In the genomic region with DNA sequence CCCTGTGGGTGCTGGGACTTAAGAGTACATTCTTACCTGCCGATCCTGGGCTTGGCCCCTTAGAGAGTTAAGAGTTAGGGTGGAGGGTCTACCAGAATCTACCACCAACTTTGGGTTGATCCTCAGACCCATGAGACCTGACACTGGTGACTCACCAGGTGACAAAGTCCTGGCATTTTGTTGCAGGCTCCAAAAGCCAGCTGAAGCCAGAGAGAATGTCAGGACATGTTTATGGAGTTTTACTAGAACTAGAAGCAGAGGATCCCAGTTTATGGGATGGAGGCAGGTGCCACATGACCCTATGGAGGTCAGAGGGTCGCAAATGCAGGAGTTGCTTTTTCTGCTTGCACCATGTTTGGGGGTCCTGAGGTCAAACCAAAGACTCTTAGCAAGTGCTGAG, we compare ENCODE assay signal across 10 mouse cellular contexts. TPM values are rescaled to one million over a fixed set of nuclear protein-coding genes. Genes with fewer than 3 reads are reported as not detected.
DNase-seq lines count a peak whose midpoint lies in the region; ATAC-seq lines count a peak whose summit lies in the region.
"Had no signal": no experiment of that assay in that cellular context is flagged by ENCODE, and none has a peak within 500 bp of the region (broad histone marks: within the 10 kb centered on the region; RNA-seq: fewer than 3 reads in every experiment).

No protein-coding gene starts in this region.

- peak overlapping the region; percentile 79; the same call in 1 of the 2 replicates for H3K4me2 ChIP-seq in lung, embryonic 15.5 days
- peak overlapping the region; percentile 76 for H3K4me2 ChIP-seq in limb, embryonic 13.5 days (replicated peaks)
- peak overlapping the region; percentile 55; the same call in 1 of the 2 replicates for H3K4me2 ChIP-seq in neural tube, embryonic 14.5 days (ENCODE audit: low read depth, low read length)

- H3K4me3 ChIP-seq in erythroblast, embryonic 14.5 days (replicated peaks), result peak overlapping the region; percentile 83
- peak overlapping the region; percentile 83; the same call in 1 of the 2 replicates for H3K4me3 ChIP-seq in lung, embryonic 15.5 days
- peak overlapping the region; percentile 81; the same call in 1 of the 2 replicates for H3K4me3 ChIP-seq in limb, embryonic 13.5 days
- H3K4me3 ChIP-seq in neural tube, embryonic 14.5 days (ENCODE audit: low read depth, low read length), result no peak overlapping the region

- no peak for DNase-seq in lung, adult 18-20 months
- DNase-seq in yolk sac, embryonic 10.5 days (ENCODE audit: low spot score), result no peak
- DNase-seq in urinary bladder, postnatal 4 days (ENCODE audit: low spot score in 2 of 2), result no peak

- peaks cover 2% of the 10 kb centered on the region; the same call in 1 of the 2 replicates for H3K9me3 ChIP-seq in erythroblast, embryonic 14.5 days (ENCODE audit: control insufficient read depth, low read length)
- H3K9me3 ChIP-seq in lung, embryonic 15.5 days, result no peaks in the 10 kb centered on the region
- H3K9me3 ChIP-seq in limb, embryonic 13.5 days, result no peaks in the 10 kb centered on the region
- no peaks in the 10 kb centered on the region for H3K9me3 ChIP-seq in neural tube, embryonic 14.5 days (ENCODE audit: control insufficient read depth, low read length)

- no peak overlapping the region for H3K9ac ChIP-seq in lung, embryonic 15.5 days
- H3K9ac ChIP-seq in limb, embryonic 13.5 days, result no peak overlapping the region
- H3K9ac ChIP-seq in neural tube, embryonic 14.5 days (replicated peaks; ENCODE audit: low read depth, low read length), result no peak overlapping the region

- WGBS in lung, embryonic 15.5 days, result 70% methylated on average over 2 of the region's 2 CpGs
- 73% methylated on average over 2 of the region's 2 CpGs for WGBS in limb, embryonic 13.5 days
- WGBS in neural tube, embryonic 14.5 days, result 70% methylated on average over 2 of the region's 2 CpGs

- H3K4me1 ChIP-seq in erythroblast, embryonic 14.5 days (ENCODE audit: control insufficient read depth), result peaks cover 41% of the 10 kb centered on the region
- H3K4me1 ChIP-seq in lung, embryonic 15.5 days, result peaks cover 9% of the 10 kb centered on the region
- peaks cover 14% of the 10 kb centered on the region for H3K4me1 ChIP-seq in limb, embryonic 13.5 days
- 0 out of 2 replicates have a peak, but pooled peaks cover 3% of the 10 kb centered on the region for H3K4me1 ChIP-seq in neural tube, embryonic 14.5 days (ENCODE audit: control insufficient read depth, insufficient read depth, low read length)

- no peak for ATAC-seq in erythroblast, adult 5-6 weeks (replicated peaks; ENCODE audit: low FRiP score, poor library complexity, severe bottlenecking)
- ATAC-seq in lung, embryonic 15.5 days (ENCODE audit: borderline replicate concordance, extremely low read depth, low FRiP score, low TSS enrichment), result no peak
- no peak for ATAC-seq in limb, embryonic 13.5 days (ENCODE audit: low FRiP score, low read depth)
- no peak for ATAC-seq in neural tube, embryonic 14.5 days (ENCODE audit: low read depth)

- no peak overlapping the region for H3K27ac ChIP-seq in lung, embryonic 15.5 days
- no peak overlapping the region for H3K27ac ChIP-seq in limb, embryonic 13.5 days
- 0 out of 2 replicates have a peak overlapping the region, but pooled peaks have one; percentile 10 for H3K27ac ChIP-seq in neural tube, embryonic 14.5 days (ENCODE audit: low read depth, low read length)

- peaks cover 81% of the 10 kb centered on the region for H3K36me3 ChIP-seq in erythroblast, embryonic 14.5 days (ENCODE audit: control insufficient read depth)
- peaks cover 45% of the 10 kb centered on the region for H3K36me3 ChIP-seq in lung, embryonic 15.5 days
- H3K36me3 ChIP-seq in limb, embryonic 13.5 days, result peaks cover 72% of the 10 kb centered on the region
- H3K36me3 ChIP-seq in neural tube, embryonic 14.5 days (ENCODE audit: control insufficient read depth, insufficient read depth, low read length), result peaks cover 30% of the 10 kb centered on the region

- H3K27me3 ChIP-seq in erythroblast, embryonic 14.5 days (ENCODE audit: control insufficient read depth), result no peaks in the 10 kb centered on the region
- no peaks in the 10 kb centered on the region for H3K27me3 ChIP-seq in lung, embryonic 15.5 days
- no peaks in the 10 kb centered on the region for H3K27me3 ChIP-seq in limb, embryonic 13.5 days
- no peaks in the 10 kb centered on the region for H3K27me3 ChIP-seq in neural tube, embryonic 14.5 days (ENCODE audit: control insufficient read depth, insufficient read depth, low read length)

RNA-seq across cellular contexts. Expression of a gene that starts 0.6 kb away (rescaled TPM):
- 2.1 and 2.9 TPM in 2 replicates for polyA plus RNA-seq in erythroblast, embryonic 14.5 days (2012)
- total RNA-seq in erythroblast, adult 5-6 weeks (2015; ENCODE audit: low replicate concordance), result not detected in 2 replicates
- 2.5 and 8.9 TPM in 2 replicates for total RNA-seq in erythroblast, adult 5-6 weeks (2017; ENCODE audit: low replicate concordance)
- polyA plus RNA-seq in lung, embryonic 15.5 days (2015; fragmentation: Nextera tagmentation; extraction: Ambion mirVana), result 40.0 and 40.5 TPM in 2 replicates
- polyA plus RNA-seq in limb, embryonic 13.5 days (2015; fragmentation: Nextera tagmentation; extraction: Ambion mirVana), result 41.7 and 44.4 TPM in 2 replicates
- 48.6 and 60.2 TPM in 2 replicates for polyA plus RNA-seq in neural tube, embryonic 14.5 days (2014; fragmentation: Nextera tagmentation; extraction: Ambion mirVana)

RNA-seq across cellular contexts. Expression of a gene that starts 3.3 kb away (rescaled TPM):
- not detected in 2 replicates for polyA plus RNA-seq in erythroblast, embryonic 14.5 days (2012)
- not detected in 2 replicates for total RNA-seq in erythroblast, adult 5-6 weeks (2015; ENCODE audit: low replicate concordance)
- total RNA-seq in erythroblast, adult 5-6 weeks (2017; ENCODE audit: low replicate concordance), result 1.5 TPM in 1 of 2 replicates, not detected in the other
- 0.78 TPM in 1 of 2 replicates, not detected in the other for polyA plus RNA-seq in lung, embryonic 15.5 days (2015; fragmentation: Nextera tagmentation; extraction: Ambion mirVana)
- polyA plus RNA-seq in limb, embryonic 13.5 days (2015; fragmentation: Nextera tagmentation; extraction: Ambion mirVana), result not detected in 2 replicates
- not detected in 2 replicates for polyA plus RNA-seq in neural tube, embryonic 14.5 days (2014; fragmentation: Nextera tagmentation; extraction: Ambion mirVana)

RNA-seq across cellular contexts. Expression of a gene that starts 6.4 kb away (rescaled TPM):
- 12.3 and 14.6 TPM in 2 replicates for polyA plus RNA-seq in erythroblast, embryonic 14.5 days (2012)
- total RNA-seq in erythroblast, adult 5-6 weeks (2015; ENCODE audit: low replicate concordance), result 4.6 and 13.8 TPM in 2 replicates
- total RNA-seq in erythroblast, adult 5-6 weeks (2017; ENCODE audit: low replicate concordance), result 6.6 and 9.6 TPM in 2 replicates
- 135 and 136 TPM in 2 replicates for polyA plus RNA-seq in lung, embryonic 15.5 days (2015; fragmentation: Nextera tagmentation; extraction: Ambion mirVana)
- polyA plus RNA-seq in limb, embryonic 13.5 days (2015; fragmentation: Nextera tagmentation; extraction: Ambion mirVana), result 157 and 163 TPM in 2 replicates
- polyA plus RNA-seq in neural tube, embryonic 14.5 days (2014; fragmentation: Nextera tagmentation; extraction: Ambion mirVana), result 167 and 195 TPM in 2 replicates

RNA-seq across cellular contexts. Expression of a gene that starts 14.6 kb away (rescaled TPM):
- 0.01 TPM in 1 of 2 replicates, not detected in the other for polyA plus RNA-seq in erythroblast, embryonic 14.5 days (2012)
- not detected in 2 replicates for total RNA-seq in erythroblast, adult 5-6 weeks (2015; ENCODE audit: low replicate concordance)
- not detected in 2 replicates for total RNA-seq in erythroblast, adult 5-6 weeks (2017; ENCODE audit: low replicate concordance)
- not detected in 2 replicates for polyA plus RNA-seq in lung, embryonic 15.5 days (2015; fragmentation: Nextera tagmentation; extraction: Ambion mirVana)
- not detected in 2 replicates for polyA plus RNA-seq in limb, embryonic 13.5 days (2015; fragmentation: Nextera tagmentation; extraction: Ambion mirVana)
- not detected in 2 replicates for polyA plus RNA-seq in neural tube, embryonic 14.5 days (2014; fragmentation: Nextera tagmentation; extraction: Ambion mirVana)
- polyA plus RNA-seq: heart, embryonic 11.5 days; lung, embryonic 14.5 days had no signal

RNA-seq across cellular contexts. Expression of a gene that starts 14.6 kb away (rescaled TPM):
- polyA plus RNA-seq in erythroblast, embryonic 14.5 days (2012), result 31.9 and 32.9 TPM in 2 replicates
- 18.3 and 33.9 TPM in 2 replicates for total RNA-seq in erythroblast, adult 5-6 weeks (2015; ENCODE audit: low replicate concordance)
- 34.3 and 59.5 TPM in 2 replicates for total RNA-seq in erythroblast, adult 5-6 weeks (2017; ENCODE audit: low replicate concordance)
- polyA plus RNA-seq in lung, embryonic 15.5 days (2015; fragmentation: Nextera tagmentation; extraction: Ambion mirVana), result 56.7 and 63.3 TPM in 2 replicates
- polyA plus RNA-seq in limb, embryonic 13.5 days (2015; fragmentation: Nextera tagmentation; extraction: Ambion mirVana), result 61.0 and 61.5 TPM in 2 replicates
- polyA plus RNA-seq in neural tube, embryonic 14.5 days (2014; fragmentation: Nextera tagmentation; extraction: Ambion mirVana), result 65.7 and 69.6 TPM in 2 replicates

Comparison
In these comparisons a context has a peak if more than half of its experiments do, and no peak if none do; other contexts are left out.
1. RNA of a gene that starts 0.6 kb away (polyA plus RNA-seq): 48.6 to 60.2 TPM in neural tube, embryonic 14.5 days, 41.7 to 44.4 TPM in limb, embryonic 13.5 days and 40.0 to 40.5 TPM in lung, embryonic 15.5 days; 2.1 to 2.9 TPM in erythroblast, embryonic 14.5 days; every median in the first group is over 10 times any median in the second.
2. Peak in every context shown above with its lines, with median percentiles within 50 percentile points of each other: H3K4me2 ChIP-seq.